Mouse (Mus musculus): Measurements from ENCODE around the gene Ttc28.

DNA sequence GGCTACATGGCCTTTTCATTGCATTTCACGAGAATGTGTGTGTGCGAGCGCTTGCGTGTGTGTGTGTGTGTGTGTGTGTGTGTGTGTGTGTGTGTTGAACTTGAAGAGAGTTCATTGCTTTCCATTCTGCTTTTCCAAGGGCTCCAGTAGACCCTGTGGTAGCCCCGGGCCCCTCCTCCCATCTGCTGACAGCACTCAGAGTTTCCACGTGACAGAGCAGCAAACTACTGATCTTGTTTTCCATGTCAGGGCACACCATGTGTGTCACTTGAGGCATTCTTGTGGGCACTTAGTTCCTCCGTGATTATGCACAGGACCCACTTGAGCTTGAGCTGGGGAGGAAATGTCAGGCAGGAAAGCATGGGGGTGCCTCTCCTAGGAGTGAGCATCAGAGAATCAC is 177.5 kb downstream of the Ttc28 start:
- TF ChIP-seq POLR2A (IDR thresholded peaks at IDR 0.05; ENCODE audit: extremely low read depth, insufficient read depth, low read length): no peak
- no peak for TF ChIP-seq CTCF (IDR thresholded peaks at IDR 0.05; ENCODE audit: low read depth, low read length)
